Mouse (Mus musculus) heart, embryonic 16.5 days (tissue): ENCODE data around the gene Trim27. TPM values are rescaled to one million over a fixed set of nuclear protein-coding genes. Genes with fewer than 3 reads are reported as not detected.

Experiments used
- ATAC-seq: fragments of 200-750 bp; cut with Nextera tagmentation; replicated peaks from 2 replicates; pipeline ENCODE4 v1.8.0; 2017; ENCODE audit warnings: moderate number of reproducible peaks; ENCODE audit not compliant: insufficient read depth, low FRiP score; ENCODE audit errors: extremely low read depth
- H3K27ac ChIP-seq: fragments of 300-500 bp; sonication (generic); 2 replicates; pipeline ENCODE4 v1.5.1; 2014; ENCODE audit warnings: mild to moderate bottlenecking, low read length, control low read depth, moderate library complexity
- H3K27me3 ChIP-seq: fragments of 300-500 bp; sonication (generic); 2 replicates; pipeline ENCODE4 v1.6.1; 2014; ENCODE audit warnings: low read length, mixed read lengths; ENCODE audit not compliant: control insufficient read depth, insufficient read depth
- H3K36me3 ChIP-seq: fragments of 300-500 bp; sonication (generic); 2 replicates; pipeline ENCODE4 v1.6.1; 2014; ENCODE audit not compliant: control insufficient read depth, insufficient read depth
- H3K4me1 ChIP-seq: fragments of 300-500 bp; sonication (generic); 2 replicates; pipeline ENCODE4 v1.6.1; 2014; ENCODE audit warnings: low read length, mixed read lengths; ENCODE audit not compliant: control insufficient read depth, insufficient read depth
- H3K4me2 ChIP-seq: fragments of 300-500 bp; sonication (generic); 2 replicates; pipeline ENCODE4 v1.6.1; 2014; ENCODE audit warnings: low read depth, mild to moderate bottlenecking, control low read depth, low read length
- H3K4me3 ChIP-seq: fragments of 300-500 bp; sonication (generic); 2 replicates; pipeline ENCODE4 v1.5.1; 2014; ENCODE audit warnings: mild to moderate bottlenecking, control low read depth, low read length
- H3K9ac ChIP-seq: fragments of 300-500 bp; sonication (generic); 2 replicates; pipeline ENCODE4 v1.6.1; 2014; ENCODE audit warnings: low read length, control low read depth
- H3K9me3 ChIP-seq: fragments of 300-500 bp; sonication (generic); replicated peaks from 2 replicates; pipeline ENCODE4 v1.6.1; 2016; ENCODE audit warnings: low read length; ENCODE audit not compliant: control insufficient read depth
- WGBS: fragments of 180-500 bp; shearing (Covaris S2); extraction: QIAGEN DNeasy Blood & Tissue Kit; methylation state at CpG from one replicate; pipeline ENCODE4 v1.1.7; 2014; 5-methylcytosine and 5-hydroxymethylcytosine counted together
- polyA plus RNA-seq: library from polyadenylated mRNA; unstranded; fragments of >200 nt; fragmentation: Nextera tagmentation; extraction: Ambion mirVana; gene quantifications from 2 replicates; pipeline ENCODE4 v1.2.1, GENCODE M21; 2015

Trim27 gene
- polyA plus RNA-seq, 1 experiment from 2014 or later, result 72.8 TPM

DNA sequence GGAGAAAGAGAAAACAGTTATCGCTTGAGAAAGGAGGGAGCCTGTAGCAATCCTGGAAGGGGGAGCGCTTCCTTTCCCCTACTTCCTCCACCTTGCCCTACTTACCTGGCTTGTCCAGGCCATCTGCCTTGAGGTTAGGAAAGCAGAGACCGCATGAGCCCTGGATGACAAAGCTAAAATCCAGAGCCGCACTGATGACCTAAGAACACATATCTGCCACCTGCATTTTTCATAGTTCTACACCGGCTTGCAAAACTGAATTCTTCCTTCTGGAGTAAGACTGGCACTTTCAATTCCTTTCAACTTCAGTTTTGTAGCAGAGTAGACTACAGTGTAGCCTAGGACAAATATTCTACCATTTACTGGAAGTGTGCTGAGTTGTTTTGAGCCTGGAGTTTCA lies 881 bp upstream of the Trim27 start:
- H3K27me3 ChIP-seq, result no peaks in the 10 kb centered on the region
- H3K9ac ChIP-seq, result no peak overlapping the region
- H3K27ac ChIP-seq, result no peak overlapping the region
- H3K36me3 ChIP-seq, result peaks cover 5% of the 10 kb centered on the region; the same call in 1 of the 2 replicates
- no peak for ATAC-seq
- no peak overlapping the region for H3K4me3 ChIP-seq
- WGBS, result 84% methylated on average over 5 of the region's 5 CpGs
- peaks cover 23% of the 10 kb centered on the region for H3K4me1 ChIP-seq
- H3K9me3 ChIP-seq, result no peaks in the 10 kb centered on the region
- H3K4me2 ChIP-seq, result peak overlapping the region; percentile 92; the same call in 1 of the 2 replicates

DNA sequence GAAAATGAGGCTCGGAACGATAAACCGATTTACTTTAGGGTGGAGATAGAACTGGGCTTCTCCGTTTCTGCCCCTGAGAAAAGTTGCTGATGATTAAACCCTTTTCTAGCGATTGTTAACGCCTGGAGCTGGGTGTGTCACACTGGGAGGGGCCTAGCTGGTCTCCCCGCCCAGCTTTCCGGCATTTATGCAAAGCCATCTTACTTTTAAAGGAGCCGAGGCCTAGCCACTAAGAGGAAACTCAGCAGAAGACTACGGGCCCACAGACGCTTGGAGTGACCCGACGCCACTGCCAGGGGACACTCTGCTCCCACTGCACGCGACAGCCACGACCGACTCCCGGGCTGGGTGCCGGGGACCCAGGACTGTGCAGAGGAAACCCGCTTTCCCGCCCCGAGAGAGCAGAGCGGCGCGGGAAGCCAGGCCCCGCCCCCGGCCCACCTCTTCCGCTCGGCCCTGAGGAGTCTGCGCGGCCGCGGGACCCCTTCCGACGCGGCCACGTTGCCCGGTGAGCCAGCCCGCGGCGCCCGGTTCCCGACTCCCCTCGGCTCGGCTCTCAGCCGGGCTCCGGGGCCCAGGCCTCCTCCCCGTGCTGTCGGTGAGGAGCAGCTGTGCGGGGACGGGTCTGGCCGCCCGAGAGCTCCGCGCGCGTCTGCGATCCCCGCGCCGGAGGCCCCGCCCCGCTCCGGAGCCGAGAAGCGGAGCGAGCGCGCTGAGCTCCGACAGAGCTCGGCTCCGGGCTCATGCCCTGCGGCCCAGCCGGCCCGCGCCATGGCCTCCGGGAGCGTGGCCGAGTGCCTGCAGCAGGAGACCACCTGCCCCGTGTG lies 692 bp downstream of the Trim27 start:
- H3K27me3 ChIP-seq, result no peaks in the 10 kb centered on the region
- H3K4me3 ChIP-seq, result peak overlapping the region; percentile 84
- peak overlapping the region; percentile 93 for H3K9ac ChIP-seq
- H3K4me2 ChIP-seq, result peak overlapping the region; percentile 92
- WGBS, result under 1% methylated on average over 80 of the region's 80 CpGs
- H3K36me3 ChIP-seq, result peaks cover 18% of the 10 kb centered on the region
- peaks cover 22% of the 10 kb centered on the region for H3K4me1 ChIP-seq
- H3K27ac ChIP-seq, result peak overlapping the region; percentile 93
- peak; percentile 95 for ATAC-seq
- no peaks in the 10 kb centered on the region for H3K9me3 ChIP-seq

DNA sequence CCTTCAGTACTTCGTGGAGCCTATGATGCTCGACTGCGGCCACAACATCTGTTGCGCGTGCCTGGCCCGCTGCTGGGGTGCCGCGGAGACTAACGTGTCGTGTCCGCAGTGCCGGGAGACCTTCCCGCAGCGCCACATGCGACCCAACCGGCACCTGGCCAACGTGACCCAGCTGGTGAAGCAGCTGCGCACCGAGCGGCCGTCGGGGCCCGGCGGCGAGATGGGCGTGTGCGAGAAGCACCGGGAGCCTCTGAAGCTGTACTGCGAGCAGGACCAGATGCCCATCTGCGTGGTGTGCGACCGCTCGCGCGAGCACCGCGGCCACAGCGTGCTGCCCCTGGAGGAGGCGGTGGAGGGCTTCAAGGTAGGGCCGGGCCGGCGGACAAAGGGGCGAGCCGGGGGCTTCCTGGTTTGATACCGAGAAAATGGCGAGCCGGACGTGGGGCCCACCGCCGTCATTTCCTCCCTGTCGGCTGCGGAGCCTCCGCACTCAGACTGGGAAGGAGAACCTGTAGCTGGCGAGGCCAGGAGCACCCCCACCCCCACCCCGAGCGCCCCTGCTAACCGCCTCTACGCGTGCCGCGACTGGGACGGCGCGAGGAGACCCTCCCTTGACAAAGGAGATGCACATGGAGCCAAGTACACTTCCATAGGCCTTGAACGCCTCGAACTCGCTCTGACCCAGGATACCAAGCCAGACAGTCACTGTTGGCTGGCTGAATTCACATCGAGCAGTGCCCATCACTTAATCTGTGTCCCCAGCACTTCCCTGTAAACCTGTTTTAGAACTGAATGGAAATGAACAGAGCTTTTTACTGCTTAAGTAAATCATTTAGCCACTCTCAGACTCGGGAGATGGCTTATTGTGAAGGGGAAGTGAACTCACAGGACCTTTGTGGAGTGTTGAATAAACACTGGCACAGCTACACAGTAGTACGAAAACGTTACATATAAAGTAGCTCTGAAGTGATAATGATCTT lies 1.6 kb downstream of the Trim27 start:
- peaks cover 19% of the 10 kb centered on the region for H3K36me3 ChIP-seq
- H3K4me3 ChIP-seq, result peak overlapping the region; percentile 84
- peak overlapping the region; percentile 70 for H3K4me2 ChIP-seq
- peak overlapping the region; percentile 93 for H3K9ac ChIP-seq
- peaks cover 22% of the 10 kb centered on the region for H3K4me1 ChIP-seq
- H3K27me3 ChIP-seq, result no peaks in the 10 kb centered on the region
- WGBS, result under 1% methylated on average over 71 of the region's 71 CpGs
- H3K27ac ChIP-seq, result peak overlapping the region; percentile 93
- ATAC-seq, result peak; percentile 42
- no peaks in the 10 kb centered on the region for H3K9me3 ChIP-seq

DNA sequence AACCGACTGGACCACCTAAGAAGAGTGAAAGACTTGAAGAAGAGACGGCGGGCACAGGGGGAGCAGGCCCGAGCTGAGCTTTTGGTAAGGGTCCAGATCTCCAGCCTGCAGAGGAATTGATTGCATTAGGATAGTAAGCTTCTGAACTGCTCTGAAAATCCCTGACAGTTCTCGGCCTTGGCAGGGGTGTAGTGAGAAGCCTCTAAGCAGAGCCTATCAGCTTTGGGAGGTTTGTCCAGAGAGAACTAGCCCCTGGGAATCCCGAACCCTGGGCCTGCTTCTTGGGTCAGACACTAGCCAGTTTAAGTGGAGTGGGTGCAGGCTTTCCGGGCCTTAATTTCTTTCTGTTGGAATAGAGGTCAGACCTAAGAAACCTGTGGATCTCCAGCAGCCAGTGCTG lies 2.8 kb downstream of the Trim27 start:
- Histone ChIP-seq H3K27me3 (no peaks in the 10 kb centered on the region), H3K4me1 (peaks cover 22% of the 10 kb centered on the region), H3K4me3 (peak overlapping the region; percentile 84), H3K9ac (peak overlapping the region; percentile 93), H3K4me2 (peak overlapping the region; percentile 70), H3K27ac (no peak overlapping the region), H3K9me3 (no peaks in the 10 kb centered on the region), H3K36me3 (peaks cover 27% of the 10 kb centered on the region)
- WGBS, result 66% methylated on average over 7 of the region's 7 CpGs
- ATAC-seq, result no peak

DNA sequence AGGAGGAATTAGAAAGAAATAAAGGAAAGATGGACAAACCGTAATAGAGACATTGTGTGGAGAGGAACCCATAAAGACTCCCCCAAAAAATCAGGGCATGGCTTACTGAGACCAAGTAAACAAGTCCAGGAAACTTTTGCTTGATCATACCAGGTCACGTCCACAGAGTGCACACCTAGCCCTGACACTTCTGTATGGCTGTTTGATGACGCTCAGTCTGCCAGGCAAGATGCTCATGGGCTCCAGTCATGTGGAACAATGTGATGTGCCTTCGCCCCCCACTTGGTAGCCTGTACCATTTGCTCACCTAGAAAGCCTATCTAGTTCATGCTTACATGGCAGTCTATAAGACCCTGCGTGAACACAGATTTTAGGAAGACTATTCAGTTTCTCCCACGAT lies 3.8 kb downstream of the Trim27 start:
- H3K27me3 ChIP-seq, result no peaks in the 10 kb centered on the region
- H3K27ac ChIP-seq, result no peak overlapping the region
- H3K4me3 ChIP-seq, result no peak overlapping the region
- no peak overlapping the region for H3K4me2 ChIP-seq
- peaks cover 22% of the 10 kb centered on the region for H3K4me1 ChIP-seq
- peaks cover 38% of the 10 kb centered on the region for H3K36me3 ChIP-seq
- H3K9ac ChIP-seq, result no peak overlapping the region
- no peaks in the 10 kb centered on the region for H3K9me3 ChIP-seq
- 92% methylated on average over 6 of the region's 6 CpGs for WGBS
- no peak for ATAC-seq

DNA sequence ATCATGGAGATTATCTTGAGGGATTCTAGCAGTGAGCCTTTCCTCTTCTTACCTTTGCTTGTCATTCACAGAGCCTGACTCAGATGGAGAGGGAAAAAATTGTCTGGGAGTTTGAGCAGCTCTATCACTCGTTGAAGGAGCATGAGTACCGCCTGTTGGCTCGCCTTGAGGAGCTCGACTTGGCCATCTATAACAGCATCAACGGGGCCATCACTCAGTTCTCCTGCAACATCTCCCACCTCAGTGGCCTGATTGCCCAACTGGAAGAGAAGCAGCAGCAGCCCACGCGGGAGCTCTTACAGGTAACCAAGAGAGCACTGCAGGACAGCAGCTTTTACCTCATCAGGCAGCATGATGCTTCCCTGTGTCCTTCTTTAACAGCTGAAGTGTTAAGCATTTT lies 4.4 kb downstream of the Trim27 start:
- no peaks in the 10 kb centered on the region for H3K9me3 ChIP-seq
- H3K36me3 ChIP-seq, result peaks cover 43% of the 10 kb centered on the region
- H3K4me1 ChIP-seq, result peaks cover 21% of the 10 kb centered on the region
- H3K4me2 ChIP-seq, result no peak overlapping the region
- no peak overlapping the region for H3K27ac ChIP-seq
- no peaks in the 10 kb centered on the region for H3K27me3 ChIP-seq
- H3K4me3 ChIP-seq, result no peak overlapping the region
- H3K9ac ChIP-seq, result no peak overlapping the region
- WGBS, result 91% methylated on average over 7 of the region's 7 CpGs
- no peak for ATAC-seq

DNA sequence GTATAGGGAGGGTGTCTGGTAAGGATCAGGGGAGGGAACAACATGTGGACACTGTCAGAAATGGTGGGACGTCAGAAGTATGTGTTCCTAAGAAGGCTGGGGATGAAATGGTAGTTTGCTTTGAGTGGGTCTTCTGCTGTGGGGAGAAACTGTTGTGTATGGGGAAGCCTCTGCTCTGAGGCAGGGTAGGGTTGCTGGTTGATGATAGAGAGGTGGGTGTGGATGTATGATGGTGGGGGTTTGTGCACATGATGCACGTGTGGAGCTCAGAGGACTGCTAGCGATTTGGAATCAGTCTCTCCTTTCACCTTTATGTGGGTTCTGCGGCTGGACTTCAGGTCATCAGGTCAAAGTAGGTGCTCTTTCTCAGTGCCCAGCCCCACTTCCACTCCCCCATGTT lies 6.3 kb downstream of the Trim27 start:
- no peaks in the 10 kb centered on the region for H3K27me3 ChIP-seq
- H3K9me3 ChIP-seq, result no peaks in the 10 kb centered on the region
- no peak overlapping the region for H3K27ac ChIP-seq
- WGBS, result 77% methylated on average over 4 of the region's 4 CpGs
- H3K4me2 ChIP-seq, result no peak overlapping the region
- peaks cover 15% of the 10 kb centered on the region for H3K4me1 ChIP-seq
- H3K4me3 ChIP-seq, result no peak overlapping the region
- no peak overlapping the region for H3K9ac ChIP-seq
- no peak for ATAC-seq
- H3K36me3 ChIP-seq, result peaks cover 61% of the 10 kb centered on the region

DNA sequence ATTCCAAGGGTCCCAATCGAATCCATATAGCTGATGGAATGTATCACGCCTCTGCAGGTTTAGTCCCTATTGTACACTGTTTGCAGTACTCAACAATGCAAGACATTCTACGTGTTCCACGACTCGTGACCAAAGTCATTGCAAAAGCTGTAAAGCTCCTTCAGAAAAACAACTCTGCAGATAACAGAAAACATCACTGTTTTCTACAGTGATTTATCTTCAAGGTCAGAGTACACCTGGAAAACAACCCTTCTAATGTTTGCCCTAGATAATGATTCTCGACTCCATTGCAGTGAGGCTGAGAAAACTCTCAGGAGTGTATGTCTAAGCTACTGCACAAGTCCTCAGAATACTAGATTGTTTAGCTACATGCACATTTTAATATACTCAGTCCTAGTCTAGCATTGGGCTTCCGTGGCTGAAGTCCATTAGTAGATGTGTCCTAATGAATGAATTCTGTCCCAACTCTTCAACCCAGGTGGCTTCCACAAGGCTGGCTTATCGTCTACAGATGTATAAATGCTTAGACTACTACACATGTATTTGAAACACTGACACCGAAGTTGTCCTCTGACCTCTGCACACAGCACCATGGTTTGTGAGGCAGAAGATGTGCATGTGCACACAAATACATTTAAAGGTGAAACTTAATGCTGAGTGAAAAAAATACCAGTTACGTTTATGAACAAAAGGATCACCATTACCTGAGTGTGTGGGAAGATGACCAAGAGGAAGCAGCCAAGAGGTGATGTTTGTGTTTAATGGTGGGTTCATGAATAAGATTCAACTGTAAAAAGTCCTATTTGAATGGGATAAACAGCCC lies 16.4 kb downstream of the Trim27 start:
- Histone ChIP-seq H3K36me3 (peaks cover 30% of the 10 kb centered on the region), H3K9me3 (no peaks in the 10 kb centered on the region), H3K4me3 (no peak overlapping the region), H3K9ac (no peak overlapping the region), H3K27ac (no peak overlapping the region), H3K27me3 (no peaks in the 10 kb centered on the region), H3K4me1 (no peaks in the 10 kb centered on the region), H3K4me2 (no peak overlapping the region)
- 82% methylated on average over 10 of the region's 10 CpGs for WGBS
- ATAC-seq, result no peak
